In genomic region chr5:72881748-72882411, GRCm38 (mm10) we compare ENCODE assay signal across 24 mouse cellular contexts. TPM values are rescaled to one million over a fixed set of nuclear protein-coding genes. Genes with fewer than 3 reads are reported as not detected.
A peak's percentile ranks its signal among the peaks of the same experiment; 100 is the strongest.
DNase-seq lines count a peak whose midpoint lies in the region; ATAC-seq and TF ChIP-seq lines count a peak whose summit lies in the region.
"Had no signal": no experiment of that assay in that cellular context is flagged by ENCODE, and none has a peak within 500 bp of the region (broad histone marks: within the 10 kb centered on the region; RNA-seq: fewer than 3 reads in every experiment).

No protein-coding gene starts in this region.

- H3K4me1 ChIP-seq in megakaryocyte, embryonic 14.5 days: peaks cover 87% of the 10 kb centered on the region
- H3K4me1 ChIP-seq in heart, postnatal 0 days (ENCODE audit: control insufficient read depth, insufficient read depth): peaks cover 15% of the 10 kb centered on the region
- H3K4me1 ChIP-seq in embryonic facial prominence, embryonic 10.5 days: no peaks in the 10 kb centered on the region
- H3K4me1 ChIP-seq: forebrain, embryonic 15.5 days had no signal

- no peak for ATAC-seq in megakaryocyte, adult 5-6 weeks (ENCODE audit: poor library complexity, severe bottlenecking)
- ATAC-seq in heart, postnatal 0 days (ENCODE audit: insufficient read depth, low read depth): peak; percentile 66
- no peak for ATAC-seq in CD4-positive, CD25-positive, alpha-beta regulatory T cell, adult 4 months
- ATAC-seq: forebrain, embryonic 15.5 days; hindbrain, postnatal 0 days; lung, postnatal 0 days; midbrain, embryonic 16.5 days; Patski had no signal

- no peak overlapping the region for H3K4me2 ChIP-seq in heart, postnatal 0 days (ENCODE audit: low read depth, low read length)
- H3K4me2 ChIP-seq: forebrain, embryonic 15.5 days; neural tube, embryonic 13.5 days had no signal

- no peak for TF ChIP-seq CTCF in heart, postnatal 0 days (IDR thresholded peaks at IDR 0.05; ENCODE audit: low read depth)

- H3K27me3 ChIP-seq in megakaryocyte, embryonic 14.5 days (replicated peaks): no peaks in the 10 kb centered on the region
- no peaks in the 10 kb centered on the region for H3K27me3 ChIP-seq in heart, postnatal 0 days (ENCODE audit: control insufficient read depth, insufficient read depth, low read length)
- peaks cover 29% of the 10 kb centered on the region for H3K27me3 ChIP-seq in embryonic facial prominence, embryonic 10.5 days (replicated peaks; ENCODE audit: low read depth, poor library complexity, severe bottlenecking)
- H3K27me3 ChIP-seq: CH12.LX; forebrain, embryonic 15.5 days; Patski had no signal

- no peak for TF ChIP-seq EP300 in heart, postnatal 0 days (IDR thresholded peaks at IDR 0.05; ENCODE audit: low read depth)

- intact Hi-C loops in heart, postnatal 25 days (cut with DNase I): no loop called here

- peak; percentile 89 for DNase-seq in heart, adult 11 months
- no peak for DNase-seq in heart, postnatal 25 days (ENCODE audit: low spot score)
- peak; percentile 46 for DNase-seq in heart, postnatal 0 days (ENCODE audit: low spot score)
- no peak for DNase-seq in embryonic facial prominence, embryonic 10.5 days (ENCODE audit: low spot score)
- DNase-seq: cerebellum, adult 11 months; cerebellum, adult 9-11 months; kidney, adult 2 months; left cerebral cortex, postnatal 4 days; retina, postnatal 1 day; right cerebral cortex, postnatal 4 days; thymus, postnatal 25 days had no signal

- peak overlapping the region; percentile 67 for H3K4me3 ChIP-seq in megakaryocyte, embryonic 14.5 days (replicated peaks)
- no peak overlapping the region for H3K4me3 ChIP-seq in heart, postnatal 0 days (ENCODE audit: low read depth, low read length)
- H3K4me3 ChIP-seq in embryonic facial prominence, embryonic 10.5 days: no peak overlapping the region
- H3K4me3 ChIP-seq: forebrain, embryonic 15.5 days; myocyte; neural tube, embryonic 13.5 days had no signal

- H3K27ac ChIP-seq in heart, postnatal 0 days (ENCODE audit: low read depth): peak overlapping the region; percentile 89
- H3K27ac ChIP-seq in embryonic facial prominence, embryonic 10.5 days (replicated peaks): no peak overlapping the region
- H3K27ac ChIP-seq: forebrain, embryonic 15.5 days; hindbrain, postnatal 0 days; kidney, postnatal 0 days; neural tube, embryonic 13.5 days had no signal

- no peak overlapping the region for H3K9ac ChIP-seq in heart, postnatal 0 days (replicated peaks; ENCODE audit: low read depth, low read length)
- H3K9ac ChIP-seq: forebrain, embryonic 15.5 days; neural tube, embryonic 13.5 days had no signal

- WGBS in heart, postnatal 0 days: 33% methylated on average over 12 of the region's 12 CpGs
- 86% methylated on average over 12 of the region's 12 CpGs for WGBS in embryonic facial prominence, embryonic 10.5 days

- no peaks in the 10 kb centered on the region for H3K9me3 ChIP-seq in megakaryocyte, embryonic 14.5 days
- H3K9me3 ChIP-seq in heart, postnatal 0 days (replicated peaks; ENCODE audit: control insufficient read depth, low read length): no peaks in the 10 kb centered on the region
- no peaks in the 10 kb centered on the region for H3K9me3 ChIP-seq in embryonic facial prominence, embryonic 10.5 days
- H3K9me3 ChIP-seq: forebrain, embryonic 15.5 days; G1E; neural tube, embryonic 13.5 days had no signal

- no peaks in the 10 kb centered on the region for H3K36me3 ChIP-seq in megakaryocyte, embryonic 14.5 days (replicated peaks; ENCODE audit: low read length)
- no peaks in the 10 kb centered on the region for H3K36me3 ChIP-seq in heart, postnatal 0 days (replicated peaks; ENCODE audit: control insufficient read depth, insufficient read depth, low read length)
- H3K36me3 ChIP-seq in embryonic facial prominence, embryonic 10.5 days (replicated peaks): no peaks in the 10 kb centered on the region
- H3K36me3 ChIP-seq: forebrain, embryonic 15.5 days; G1E; neural tube, embryonic 13.5 days had no signal

RNA-seq across cellular contexts. Expression of gene Tec, which starts 13.6 kb away (rescaled TPM):
- 10 to 100 TPM; 13.9 to 15.8 TPM for total RNA-seq in heart, postnatal 25 days (2021)
- 0.80 and 4.6 TPM in 2 replicates for polyA plus RNA-seq in megakaryocyte, embryonic 14.5 days (2012; ENCODE audit: insufficient read depth, low replicate concordance)
- 33.4 and 38.9 TPM in 2 replicates for total RNA-seq in megakaryocyte, adult 5-6 weeks (2015)
- total RNA-seq in megakaryocyte, adult 5-6 weeks (2017): 56.6 and 64.5 TPM in 2 replicates
- 4.2 and 11.1 TPM in 2 replicates for total RNA-seq in heart, postnatal 0 days (2014; rRNA removed; ENCODE audit: low replicate concordance)
- 16.2 TPM in 2 replicates for polyA plus RNA-seq in heart, postnatal 0 days (2015; fragmentation: Nextera tagmentation; extraction: Ambion mirVana)
- 10 to 100 TPM; 11.5 to 19.9 TPM for polyA plus RNA-seq in CD4-positive, CD25-positive, alpha-beta regulatory T cell, adult 4 months (2017; shearing (Covaris generic))
- 1.5 and 1.8 TPM in 2 replicates for polyA plus RNA-seq in embryonic facial prominence, embryonic 10.5 days (2016; fragmentation: Nextera tagmentation; extraction: Ambion mirVana)

RNA-seq across cellular contexts. Expression of gene Slain2, which starts 32.2 kb away (rescaled TPM):
- 100 to 1,000 TPM; 143 to 145 TPM for total RNA-seq in heart, postnatal 25 days (2021)
- polyA plus RNA-seq in megakaryocyte, embryonic 14.5 days (2012; ENCODE audit: insufficient read depth, low replicate concordance): 23.7 and 28.9 TPM in 2 replicates
- 61.0 and 75.2 TPM in 2 replicates for total RNA-seq in megakaryocyte, adult 5-6 weeks (2015)
- 70.6 and 73.8 TPM in 2 replicates for total RNA-seq in megakaryocyte, adult 5-6 weeks (2017)
- total RNA-seq in heart, postnatal 0 days (2014; rRNA removed; ENCODE audit: low replicate concordance): 80.9 and 85.3 TPM in 2 replicates
- polyA plus RNA-seq in heart, postnatal 0 days (2015; fragmentation: Nextera tagmentation; extraction: Ambion mirVana): 19.8 and 20.0 TPM in 2 replicates
- polyA plus RNA-seq in CD4-positive, CD25-positive, alpha-beta regulatory T cell, adult 4 months (2017; shearing (Covaris generic)): 10 to 100 TPM in 1 of 2 experiments, 1 to 10 TPM in 1; 9.8 to 10.8 TPM
- polyA plus RNA-seq in embryonic facial prominence, embryonic 10.5 days (2016; fragmentation: Nextera tagmentation; extraction: Ambion mirVana): 15.3 and 16.3 TPM in 2 replicates

Comparison
In these comparisons a context has a peak if more than half of its experiments do, and no peak if none do; other contexts are left out.
1. DNase-seq: peak in heart, adult 11 months (single experiment) and heart, postnatal 0 days (single experiment); none in heart, postnatal 25 days (single experiment) and embryonic facial prominence, embryonic 10.5 days (single experiment).